Mouse (Mus musculus) small intestine, adult 2 months (tissue): ENCODE measurements around the gene Pank3.

ENCODE experiments used
- CTCF ChIP-seq: fragments of 200-500 bp; IDR thresholded peaks from 2 replicates; pipeline ENCODE4 v1.5.1; 2012; ENCODE audit warnings: low read depth, mild to moderate bottlenecking, control low read depth, inconsistent platforms, low read length, moderate library complexity, mixed read lengths; ENCODE audit not compliant: insufficient replicate concordance, insufficient read length; ENCODE audit errors: extremely low read depth
- POLR2A ChIP-seq: fragments of 200-500 bp; IDR thresholded peaks from 2 replicates; pipeline ENCODE4 v1.6.1; 2012; ENCODE audit warnings: low read depth, mild to moderate bottlenecking, control low read depth, inconsistent platforms, low read length, moderate library complexity

DNA sequence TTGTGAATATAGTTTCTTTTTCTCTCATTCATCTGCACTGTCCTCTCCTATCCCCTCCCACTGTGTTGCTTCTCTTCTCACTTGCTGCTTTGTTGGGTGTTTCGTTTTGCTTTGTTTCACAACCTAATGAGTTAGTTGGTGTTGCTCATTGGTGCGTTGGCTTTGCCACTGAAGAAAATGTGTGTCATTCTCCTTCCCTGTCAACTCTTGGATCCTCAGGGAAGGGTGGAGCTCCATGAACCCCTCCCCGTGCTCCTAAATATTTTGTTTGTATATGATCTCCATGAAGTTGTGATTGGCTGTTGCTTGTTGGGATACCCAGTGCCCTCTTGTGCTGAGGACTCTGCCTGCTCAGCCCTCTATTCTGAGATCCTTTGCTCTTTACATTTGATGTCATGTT, 11.1 kb downstream of the Pank3 start:
- TF ChIP-seq POLR2A (no peak), CTCF (no peak)
